Mouse (Mus musculus) CH12.LX (cell line): ENCODE measurements around the gene Mrm3. TPM values are rescaled to one million over a fixed set of nuclear protein-coding genes. Genes with fewer than 3 reads are reported as not detected.

Experiments
- DNase-seq: peaks from one replicate; pipeline ENCODE4 v3.0.0-alpha.2; 2013; ENCODE audit errors: extremely low read depth
- H3K27ac ChIP-seq: 2 replicates; pipeline ENCODE4 v1.5.1; 2012; ENCODE audit warnings: low read depth, mild to moderate bottlenecking, control low read depth, moderate library complexity; ENCODE audit not compliant: insufficient read depth
- H3K27me3 ChIP-seq: replicated peaks from 2 replicates; pipeline ENCODE3; 2012; ENCODE audit warnings: inconsistent platforms
- H3K36me3 ChIP-seq, 2 experiments: replicated peaks in 1 of 2; 2 replicates each; pipeline versions ENCODE3 to v1.6.1; 2012; ENCODE audit warnings: inconsistent platforms in 1 of 2, low read length in 1 of 2, mild to moderate bottlenecking in 1 of 2, mixed read lengths in 1 of 2, moderate library complexity in 1 of 2; ENCODE audit not compliant: control insufficient read depth in 1 of 2, insufficient read depth in 1 of 2
- H3K4me1 ChIP-seq, 2 experiments: 2 replicates each; pipeline ENCODE4 v1.6.1; 2012; ENCODE audit warnings: inconsistent platforms in 1 of 2, moderate library complexity in 1 of 2; ENCODE audit not compliant: insufficient read depth in 2 of 2, control insufficient read depth in 1 of 2
- H3K4me2 ChIP-seq: 2 replicates; pipeline ENCODE4 v1.6.1; 2012; ENCODE audit warnings: low read depth, mild to moderate bottlenecking, control low read depth; ENCODE audit not compliant: poor library complexity, insufficient read depth, severe bottlenecking
- H3K4me3 ChIP-seq, 3 experiments: fragments of 150-350 bp in 1 of 3; sonication (generic) in 1 of 3; replicated peaks in 1 of 3; 2 replicates each; pipeline versions ENCODE3 to v1.5.1; 2011 to 2012; ENCODE audit warnings: low read depth in 2 of 3, low read length in 2 of 3, mild to moderate bottlenecking in 2 of 3, moderate library complexity in 2 of 3, control low read depth in 1 of 3, improper control_type of control experiment in 1 of 3, inconsistent platforms in 1 of 3, mixed read lengths in 1 of 3; ENCODE audit not compliant: poor library complexity in 1 of 3
- H3K79me2 ChIP-seq: replicated peaks from 2 replicates; pipeline ENCODE4 v1.6.1; 2012; ENCODE audit warnings: mild to moderate bottlenecking, moderate library complexity; ENCODE audit not compliant: control insufficient read depth, poor library complexity, insufficient read depth, severe bottlenecking; ENCODE audit errors: extremely low read depth
- H3K9ac ChIP-seq: 2 replicates; pipeline ENCODE4 v1.6.1; 2012; ENCODE audit warnings: low read depth, mild to moderate bottlenecking, control low read depth, moderate library complexity; ENCODE audit not compliant: insufficient read depth
- H3K9me3 ChIP-seq: replicated peaks from 2 replicates; pipeline ENCODE3; 2012; ENCODE audit warnings: low read length, inconsistent platforms, mixed read lengths
- CHD2 ChIP-seq: IDR thresholded peaks from 2 replicates; pipeline ENCODE4 v1.6.1; 2011; ENCODE audit warnings: low read length, improper control_type of control experiment
- E2F4 ChIP-seq: IDR thresholded peaks from 2 replicates; pipeline ENCODE4 v1.6.1; 2011; ENCODE audit warnings: low read depth, low read length, improper control_type of control experiment; ENCODE audit not compliant: insufficient replicate concordance
- ELF1 ChIP-seq: IDR thresholded peaks from 2 replicates; pipeline ENCODE4 v1.6.1; 2014; ENCODE audit warnings: low read depth, mild to moderate bottlenecking, inconsistent platforms, low read length, improper control_type of control experiment
- EP300 ChIP-seq: IDR thresholded peaks from 2 replicates; pipeline ENCODE4 v1.6.1; 2011; ENCODE audit warnings: low read length, improper control_type of control experiment
- ETS1 ChIP-seq: conservative IDR thresholded peaks from 2 replicates; pipeline ENCODE4 v1.6.1; 2012; ENCODE audit warnings: low read depth, mild to moderate bottlenecking, inconsistent platforms, low read length, improper control_type of control experiment, moderate library complexity
- HCFC1 ChIP-seq: IDR thresholded peaks from 2 replicates; pipeline ENCODE4 v1.6.1; 2012; ENCODE audit warnings: low read depth, mild to moderate bottlenecking, inconsistent platforms, low read length, improper control_type of control experiment
- IRF4 ChIP-seq: IDR thresholded peaks from 2 replicates; pipeline ENCODE4 v1.6.1; 2014; ENCODE audit warnings: low read depth, mild to moderate bottlenecking, inconsistent platforms, low read length, improper control_type of control experiment
- JUND ChIP-seq: conservative IDR thresholded peaks from 2 replicates; pipeline ENCODE4 v1.6.1; 2011; ENCODE audit warnings: low read depth, low read length, improper control_type of control experiment
- MAX ChIP-seq: IDR thresholded peaks from 2 replicates; pipeline ENCODE4 v1.6.1; 2011; ENCODE audit warnings: low read length, improper control_type of control experiment
- MYC ChIP-seq: IDR thresholded peaks from 2 replicates; pipeline ENCODE4 v1.6.1; 2011; ENCODE audit warnings: low read depth, mild to moderate bottlenecking, improper control_type of control experiment, low read length
- NELFE ChIP-seq: IDR thresholded peaks from 2 replicates; pipeline ENCODE4 v1.6.1; 2011; ENCODE audit warnings: low read depth, low read length, improper control_type of control experiment
- NRF1 ChIP-seq: IDR thresholded peaks from 2 replicates; pipeline ENCODE4 v1.6.1; 2014; ENCODE audit warnings: low read depth, mild to moderate bottlenecking, inconsistent platforms, low read length, improper control_type of control experiment, moderate library complexity
- PAX5 ChIP-seq: IDR thresholded peaks from 2 replicates; pipeline ENCODE4 v1.6.1; 2012; ENCODE audit warnings: low read length, inconsistent platforms, mixed read lengths
- POLR2AphosphoS2 ChIP-seq: IDR thresholded peaks from 2 replicates; pipeline ENCODE4 v1.6.1; 2011; ENCODE audit warnings: low read depth, low read length, improper control_type of control experiment
- SIN3A ChIP-seq: IDR thresholded peaks from 2 replicates; pipeline ENCODE4 v1.6.1; 2012; ENCODE audit warnings: low read length, improper control_type of control experiment, inconsistent platforms
- ZC3H11A ChIP-seq: IDR thresholded peaks from 2 replicates; pipeline ENCODE4 v1.6.1; 2012; ENCODE audit warnings: low read depth, mild to moderate bottlenecking, inconsistent platforms, low read length, improper control_type of control experiment
- ZKSCAN1 ChIP-seq: IDR thresholded peaks from 2 replicates; pipeline ENCODE4 v1.6.1; 2012; ENCODE audit warnings: low read depth, inconsistent platforms, low read length, improper control_type of control experiment, borderline replicate concordance
- dilution Hi-C: fragments of 300-500 bp; cut with MboI; formaldehyde crosslinking; loops from 2 replicates; pipeline ENCODE4 v1.14.3; 2020; ENCODE audit warnings: low sequenced_read_pairs; ENCODE audit not compliant: extremely low pct_unique_long_range_greater_than_20kb, extremely low pct_ligation_motif_present
- in situ Hi-C: fragments of 300-500 bp; cut with MboI; formaldehyde crosslinking; loops from 3 replicates; pipeline ENCODE4 v1.14.3; 2019; ENCODE audit warnings: low sequenced_read_pairs, low pct_ligation_motif_present, low pct_unique_long_range_greater_than_20kb, mixed read lengths
- polyA plus RNA-seq: library from polyadenylated mRNA; unstranded; fragments of >175 nt; gene quantifications from 2 replicates; pipeline ENCODE4 v1.2.1, GENCODE M21; 2012; ENCODE audit warnings: low read depth; ENCODE audit not compliant: insufficient read length
- total RNA-seq, 2 experiments: library from RNA; depleted of rRNA; stranded (reverse); fragments of 300-350 nt in 1 of 2; fragments of >200 nt in 1 of 2; gene quantifications; 2 replicates each; pipeline ENCODE4 v1.2.3; 2012 to 2014

The Mrm3 gene
- total and polyA plus RNA-seq, 3 experiments, result 35.1 to 41.6 (median 40.2) TPM

DNA sequence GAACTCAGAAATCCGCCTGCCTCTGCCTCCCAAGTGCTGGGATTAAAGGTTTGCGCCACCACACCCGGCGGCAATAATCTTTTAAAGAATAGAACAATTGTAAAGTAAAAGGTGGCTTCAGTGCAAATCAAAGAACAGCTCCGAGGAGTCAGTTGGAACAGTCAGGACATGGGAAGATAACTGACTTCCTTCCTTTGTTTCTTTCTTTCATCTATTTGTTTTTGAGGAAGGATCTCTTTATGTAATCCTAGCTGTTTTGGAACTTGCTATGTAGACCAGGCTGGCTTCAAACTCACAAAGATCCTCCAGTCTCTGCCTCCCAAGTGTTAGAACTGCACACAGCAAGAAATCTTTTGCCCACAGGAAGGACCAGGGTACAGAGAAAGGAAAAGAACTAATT is 18.9 kb upstream of the Mrm3 start:
- Histone ChIP-seq H3K36me3 (peaks cover 25 to 72% of the 10 kb centered on the region in 2 experiments), H3K4me1 (no peaks in the 10 kb centered on the region)
- in situ Hi-C loops, result no loop called here
- TF ChIP-seq ELF1, result no peak
- no peak for TF ChIP-seq SIN3A
- no peak for TF ChIP-seq ZKSCAN1
- no peak for TF ChIP-seq E2F4
- TF ChIP-seq POLR2AphosphoS2, result no peak
- no peak for TF ChIP-seq MYC
- no peak for TF ChIP-seq CHD2
- TF ChIP-seq, all 38 proteins: peak for 0
- H3K4me3 ChIP-seq, result no peak overlapping the region
- no peak for DNase-seq
- no peaks in the 10 kb centered on the region for H3K9me3 ChIP-seq
- H3K4me2 ChIP-seq, result no peak overlapping the region
- dilution Hi-C loops, result no loop called here
- H3K9ac ChIP-seq, result no peak overlapping the region
- H3K27me3 ChIP-seq, result no peaks in the 10 kb centered on the region
- H3K79me2 ChIP-seq, result no peaks in the 10 kb centered on the region
- no peak overlapping the region for H3K27ac ChIP-seq

DNA sequence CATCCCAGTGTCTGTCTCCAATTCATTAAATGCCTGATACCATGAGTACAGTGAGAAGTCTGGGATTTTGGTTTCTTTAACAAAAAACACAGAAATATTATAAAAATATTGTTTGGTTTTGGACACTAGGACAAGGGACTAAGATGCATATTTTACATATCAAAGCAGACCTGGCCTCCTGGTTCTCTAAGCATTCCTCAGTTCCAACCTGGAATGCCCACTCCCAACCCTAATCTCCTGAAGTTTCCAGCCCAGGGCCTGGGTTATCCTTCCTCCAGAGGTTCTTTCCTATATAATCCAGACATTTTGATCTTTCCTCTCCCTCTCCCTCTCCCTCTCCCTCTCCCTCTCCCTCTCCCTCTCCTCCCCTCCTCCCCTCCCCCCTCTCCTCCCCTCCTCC is 18.5 kb upstream of the Mrm3 start:
- Histone ChIP-seq H3K4me1 (no peaks in the 10 kb centered on the region), H3K27ac (no peak overlapping the region), H3K9ac (no peak overlapping the region), H3K4me2 (no peak overlapping the region), H3K79me2 (no peaks in the 10 kb centered on the region), H3K36me3 (peaks cover 25 to 71% of the 10 kb centered on the region in 2 experiments), H3K4me3 (no peak overlapping the region), H3K27me3 (no peaks in the 10 kb centered on the region), H3K9me3 (no peaks in the 10 kb centered on the region)
- no peak for DNase-seq
- TF ChIP-seq JUND (no peak), NELFE (no peak), ELF1 (no peak), POLR2AphosphoS2 (no peak), CHD2 (no peak), MAX (no peak), PAX5 (no peak), ETS1 (no peak), EP300 (no peak), IRF4 (no peak), ZKSCAN1 (no peak), NRF1 (no peak), HCFC1 (no peak), ZC3H11A (no peak)
- dilution Hi-C loops (no loop called here), in situ Hi-C loops (no loop called here)
